Mouse (Mus musculus) heart, adult 2 months (tissue): ENCODE measurements around the gene Nup37. TPM values are rescaled to one million over a fixed set of nuclear protein-coding genes. Genes with fewer than 3 reads are reported as not detected.

Source experiments
- DNase-seq, 2 experiments: peaks; one replicate each; pipeline ENCODE4 v3.0.0; 2021
- H3K27ac ChIP-seq: fragments of 200-600 bp; 2 replicates; pipeline ENCODE4 v1.8.1; 2022
- H3K27me3 ChIP-seq: fragments of 200-500 bp; 2 replicates; pipeline ENCODE4 v1.6.1; 2012; ENCODE audit warnings: mild to moderate bottlenecking, low read length, inconsistent platforms, mixed read lengths; ENCODE audit not compliant: control insufficient read depth, insufficient read depth
- H3K36me3 ChIP-seq: fragments of 200-500 bp; 2 replicates; pipeline ENCODE4 v1.6.1; 2012; ENCODE audit warnings: low read length, inconsistent platforms; ENCODE audit not compliant: control insufficient read depth, insufficient read depth
- H3K4me1 ChIP-seq: fragments of 200-500 bp; 2 replicates; pipeline ENCODE4 v1.6.1; 2011; ENCODE audit warnings: low read length; ENCODE audit not compliant: control insufficient read depth, insufficient read depth
- H3K4me3 ChIP-seq: fragments of 200-600 bp; 2 replicates; pipeline ENCODE4 v1.8.1; 2022
- H3K79me2 ChIP-seq: fragments of 200-500 bp; replicated peaks from 2 replicates; pipeline ENCODE4 v1.6.1; 2012; ENCODE audit warnings: mild to moderate bottlenecking, inconsistent platforms, low read length, moderate library complexity, mixed read lengths; ENCODE audit not compliant: control insufficient read depth, insufficient read depth
- H3K9ac ChIP-seq: fragments of 200-500 bp; 2 replicates; pipeline ENCODE4 v1.6.1; 2012; ENCODE audit warnings: low read depth, mild to moderate bottlenecking, control low read depth, inconsistent platforms, low read length, mixed read lengths
- CTCF ChIP-seq: fragments of 200-600 bp; IDR thresholded peaks from 2 replicates; pipeline ENCODE4 v1.8.1; 2022; ENCODE audit warnings: antibody characterized with exemption, mild to moderate bottlenecking, moderate library complexity
- EP300 ChIP-seq: fragments of 200-500 bp; IDR thresholded peaks from 2 replicates; pipeline ENCODE4 v1.6.1; 2011; ENCODE audit warnings: low read depth, low read length, control low read depth; ENCODE audit not compliant: insufficient read depth
- POLR2A ChIP-seq: fragments of 200-500 bp; IDR thresholded peaks from 2 replicates; pipeline ENCODE4 v1.6.1; 2011; ENCODE audit warnings: mild to moderate bottlenecking, low read depth, low read length, control low read depth; ENCODE audit not compliant: insufficient read depth
- WGBS: fragments of 180-500 bp; shearing (Covaris S2); methylation state at CpG from one replicate; pipeline ENCODE4 v1.1.7; 2018; 5-methylcytosine and 5-hydroxymethylcytosine counted together
- intact Hi-C: fragments of 180-260 bp; cut with DNase I; formaldehyde crosslinking; loops from one replicate; pipeline ENCODE4 v1.15.1; 2025
- polyA plus RNA-seq: library from polyadenylated mRNA; depleted of rRNA; stranded (reverse); fragments of >200 nt; gene quantifications from 2 replicates; pipeline ENCODE4 v1.2.3, GENCODE M21; 2012
- total RNA-seq, 2 experiments: library from RNA; stranded (reverse); gene quantifications; 2 replicates each; pipeline ENCODE4 v1.2.3; 2021

Nup37 gene
- total and polyA plus RNA-seq, 3 experiments = 4.5 to 10.3 (median 6.6) TPM

DNA sequence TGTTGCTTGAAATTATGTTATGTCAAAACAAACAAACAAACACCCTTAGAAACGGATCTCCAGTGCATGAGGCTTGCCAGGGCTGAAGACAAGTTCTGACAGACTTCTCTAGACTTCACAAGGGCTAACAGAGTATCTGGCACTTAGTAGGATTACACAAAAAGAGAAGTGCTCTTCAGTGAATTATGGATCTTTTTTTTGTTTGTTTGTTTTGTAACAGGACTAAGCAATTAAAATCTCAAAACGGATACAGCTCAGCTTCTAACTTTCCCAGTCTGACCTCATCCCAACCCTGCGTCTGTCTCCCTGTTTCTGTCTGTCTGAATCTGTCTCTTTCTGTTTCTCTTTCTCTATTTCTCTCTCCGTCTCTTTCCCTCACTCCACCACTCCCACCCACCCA lies 53.7 kb downstream of the Nup37 start:
- Histone ChIP-seq H3K36me3 (no peaks in the 10 kb centered on the region), H3K4me3 (peak overlapping the region; percentile 61), H3K9ac (no peak overlapping the region), H3K79me2 (no peaks in the 10 kb centered on the region), H3K27ac (peak overlapping the region; percentile 86), H3K27me3 (no peaks in the 10 kb centered on the region), H3K4me1 (peaks cover 2% of the 10 kb centered on the region; the same call in 1 of the 2 replicates)
- TF ChIP-seq CTCF (no peak), POLR2A (no peak), EP300 (no peak)
- WGBS = 5% methylated on average over 4 of the region's 4 CpGs
- DNase-seq = no peak
- intact Hi-C loops = loop anchor here (5.0 kb wide), 1 partner anchor 53 kb away; the partner anchor contains the start of genes Nup37 and Parpbp

- 0 out of 2 replicates have a peak, but pooled peaks have one; percentile 6 for TF ChIP-seq EP300
- TF ChIP-seq POLR2A = peak; percentile 79
- no peak for TF ChIP-seq CTCF
- no peaks in the 10 kb centered on the region for H3K36me3 ChIP-seq
- under 1% methylated on average over 23 of the region's 23 CpGs for WGBS
- intact Hi-C loops = loop anchor here (5.0 kb wide), 1 partner anchor 54 kb away; the partner anchor contains the start of genes Nup37 and Parpbp
- peak; percentile 90 to 92 for DNase-seq
- H3K4me3 ChIP-seq = peak within 1 kb of the TSS; percentile 61
- peak within 1 kb of the TSS; percentile 79 for H3K9ac ChIP-seq
- no peaks in the 10 kb centered on the region for H3K79me2 ChIP-seq
- H3K4me1 ChIP-seq = peaks cover 2% of the 10 kb centered on the region; the same call in 1 of the 2 replicates
- H3K27ac ChIP-seq = peak within 1 kb of the TSS; percentile 86
- no peaks in the 10 kb centered on the region for H3K27me3 ChIP-seq
Observed at GRCm38 (mm10) chr10:88200951-88201638, 54.3 kb downstream of the Nup37 start, which contains the start of gene Washc3. Washc3 (plus strand) TSS chr10:88201093.

- peak overlapping the region; percentile 79 for H3K9ac ChIP-seq
- no peaks in the 10 kb centered on the region for H3K79me2 ChIP-seq
- H3K36me3 ChIP-seq = no peaks in the 10 kb centered on the region
- no peak overlapping the region for H3K27ac ChIP-seq
- peaks cover 2% of the 10 kb centered on the region; the same call in 1 of the 2 replicates for H3K4me1 ChIP-seq
- TF ChIP-seq POLR2A = no peak
- TF ChIP-seq EP300 = no peak
- TF ChIP-seq CTCF = no peak
- H3K27me3 ChIP-seq = no peaks in the 10 kb centered on the region
- intact Hi-C loops = loop anchor here (5.0 kb wide), 1 partner anchor 54 kb away; the partner anchor contains the start of genes Nup37 and Parpbp
- DNase-seq = no peak
- H3K4me3 ChIP-seq = no peak overlapping the region
- 77% methylated on average over 13 of the region's 13 CpGs for WGBS
Observed at GRCm38 (mm10) chr10:88201650-88202049, 54.9 kb downstream of the Nup37 start.

DNA sequence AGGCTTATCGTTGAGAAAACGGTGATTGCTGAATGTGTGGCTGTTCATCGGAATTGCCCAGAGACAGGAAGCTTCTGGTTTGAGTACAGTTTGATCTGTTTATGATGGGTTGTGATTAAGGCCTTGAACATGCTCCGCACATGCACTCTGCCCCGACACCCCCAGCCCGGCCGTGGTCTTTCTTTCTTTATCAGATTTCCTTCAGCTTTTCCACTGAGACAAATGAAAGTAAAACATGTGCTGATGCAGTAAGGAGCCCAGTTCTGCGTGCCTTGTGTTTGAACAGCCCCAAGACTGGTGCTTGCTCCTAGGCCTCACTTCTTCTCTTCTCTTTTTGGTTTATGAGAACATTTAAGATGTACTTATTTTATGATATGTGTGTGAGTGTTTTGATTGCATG lies 55.8 kb downstream of the Nup37 start:
- Histone ChIP-seq H3K27me3 (no peaks in the 10 kb centered on the region), H3K79me2 (no peaks in the 10 kb centered on the region), H3K4me1 (peaks cover 2% of the 10 kb centered on the region; the same call in 1 of the 2 replicates), H3K27ac (no peak overlapping the region), H3K9ac (no peak overlapping the region), H3K36me3 (no peaks in the 10 kb centered on the region), H3K4me3 (no peak overlapping the region)
- intact Hi-C loops = loop anchor here (5.0 kb wide), 1 partner anchor 55 kb away; the partner anchor contains the start of genes Nup37 and Parpbp
- 80% methylated on average over 8 of the region's 8 CpGs for WGBS
- TF ChIP-seq EP300 (no peak), CTCF (no peak), POLR2A (no peak)
- no peak for DNase-seq

DNA sequence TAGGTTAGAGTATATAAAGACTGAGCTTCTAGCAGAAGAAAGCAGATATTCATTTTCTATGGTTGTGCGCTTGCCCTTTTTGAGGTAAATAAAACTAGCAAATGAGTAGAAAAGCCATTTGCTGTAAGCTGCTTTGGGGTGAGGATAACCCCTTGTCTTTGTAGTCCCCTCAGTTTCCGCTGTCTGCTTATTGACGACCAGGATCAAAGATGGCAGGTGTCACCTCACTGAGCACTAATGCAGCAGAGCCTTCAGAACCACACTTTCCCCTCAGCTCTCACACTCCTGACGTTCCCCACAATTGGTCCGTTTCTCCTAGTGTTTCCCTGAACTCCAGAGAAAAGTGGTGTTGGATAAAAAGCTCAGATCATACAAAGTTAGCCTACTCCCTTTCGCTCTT lies 56.4 kb downstream of the Nup37 start:
- Histone ChIP-seq H3K4me3 (no peak overlapping the region), H3K36me3 (no peaks in the 10 kb centered on the region), H3K79me2 (no peaks in the 10 kb centered on the region), H3K4me1 (peaks cover 2% of the 10 kb centered on the region; the same call in 1 of the 2 replicates), H3K27me3 (no peaks in the 10 kb centered on the region), H3K27ac (no peak overlapping the region), H3K9ac (no peak overlapping the region)
- 97% methylated on average over 6 of the region's 6 CpGs for WGBS
- intact Hi-C loops = loop anchor here (5.0 kb wide), 1 partner anchor 56 kb away; the partner anchor contains the start of genes Nup37 and Parpbp
- DNase-seq = no peak
- no peak for TF ChIP-seq CTCF
- TF ChIP-seq POLR2A = no peak
- no peak for TF ChIP-seq EP300

DNA sequence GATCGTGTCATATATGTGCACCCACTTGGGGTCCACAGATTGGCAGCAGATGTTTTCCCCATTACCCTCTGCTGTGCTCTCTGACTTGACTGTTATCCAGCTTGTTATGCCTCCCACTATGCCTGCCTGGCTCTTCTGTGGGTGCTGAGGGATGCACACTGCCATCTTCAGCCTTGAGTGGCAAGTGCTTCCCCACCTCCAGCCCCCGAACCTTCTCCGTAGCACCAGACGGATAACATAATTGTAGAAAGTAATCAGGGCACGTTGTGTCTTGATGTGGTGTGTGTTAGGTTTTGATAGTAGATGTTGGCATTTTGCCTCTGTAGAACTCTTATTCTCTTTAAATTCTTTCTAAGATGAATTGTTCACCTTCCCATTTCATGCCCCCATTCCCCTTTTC lies 65.9 kb downstream of the Nup37 start:
- no peaks in the 10 kb centered on the region for H3K36me3 ChIP-seq
- 88% methylated on average over 5 of the region's 5 CpGs for WGBS
- intact Hi-C loops = no loop called here
- no peak overlapping the region for H3K9ac ChIP-seq
- no peak overlapping the region for H3K4me3 ChIP-seq
- no peaks in the 10 kb centered on the region for H3K27me3 ChIP-seq
- TF ChIP-seq EP300 = no peak
- no peak for TF ChIP-seq POLR2A
- TF ChIP-seq CTCF = no peak
- H3K27ac ChIP-seq = no peak overlapping the region
- no peak for DNase-seq
- no peaks in the 10 kb centered on the region for H3K79me2 ChIP-seq
- no peaks in the 10 kb centered on the region for H3K4me1 ChIP-seq
